Mouse (Mus musculus): ENCODE results near the gene Cdk14.

DNA sequence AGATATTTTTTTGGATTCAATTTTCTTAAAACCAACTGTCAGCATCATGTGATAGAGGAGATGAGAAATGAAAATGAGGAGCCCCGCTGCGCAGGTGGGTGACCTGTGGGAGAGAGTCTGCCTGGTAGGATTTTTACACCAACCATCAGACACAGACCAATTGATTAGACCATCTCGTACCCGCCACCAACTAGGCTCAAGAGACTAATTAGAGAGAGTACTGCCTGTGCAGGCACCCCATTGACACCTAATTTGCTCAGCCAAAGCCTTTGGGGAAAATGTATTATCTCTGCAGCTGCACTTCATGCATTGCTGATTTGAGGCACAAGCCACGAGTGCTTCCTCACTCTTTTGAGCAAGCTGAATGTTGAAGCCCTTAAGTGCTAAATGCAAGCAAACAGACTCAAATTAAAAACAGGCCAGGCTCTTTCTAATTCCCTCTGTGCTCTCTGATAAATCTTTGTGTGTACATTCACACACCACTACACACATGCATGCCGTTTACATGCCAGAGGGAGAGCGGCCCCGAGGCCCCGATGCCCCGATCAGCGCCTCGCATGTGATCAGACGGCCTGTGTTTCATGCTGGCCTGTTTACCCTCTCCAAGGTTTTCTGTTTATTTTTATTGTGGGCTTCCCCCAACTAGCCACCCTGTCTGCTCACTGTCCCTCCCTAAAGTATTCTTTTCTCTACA, 607.9 kb downstream of the Cdk14 start:
- no peak for TF ChIP-seq CTCF (IDR thresholded peaks at IDR 0.05; ENCODE audit: control insufficient read depth, insufficient read depth, insufficient replicate concordance, low read depth, low read length)
- TF ChIP-seq POLR2A (IDR thresholded peaks at IDR 0.05; ENCODE audit: control insufficient read depth, low read depth, low read length): no peak

All from testis, adult 2 months (tissue).